Mouse (Mus musculus) R1 (cell line): ENCODE results near the gene Mertk.

ENCODE experiments used
- DNase-seq: peaks from one replicate; pipeline ENCODE4 v3.0.0-alpha.2; 2018; ENCODE audit warnings: low read depth, low spot score

Mertk gene

DNA sequence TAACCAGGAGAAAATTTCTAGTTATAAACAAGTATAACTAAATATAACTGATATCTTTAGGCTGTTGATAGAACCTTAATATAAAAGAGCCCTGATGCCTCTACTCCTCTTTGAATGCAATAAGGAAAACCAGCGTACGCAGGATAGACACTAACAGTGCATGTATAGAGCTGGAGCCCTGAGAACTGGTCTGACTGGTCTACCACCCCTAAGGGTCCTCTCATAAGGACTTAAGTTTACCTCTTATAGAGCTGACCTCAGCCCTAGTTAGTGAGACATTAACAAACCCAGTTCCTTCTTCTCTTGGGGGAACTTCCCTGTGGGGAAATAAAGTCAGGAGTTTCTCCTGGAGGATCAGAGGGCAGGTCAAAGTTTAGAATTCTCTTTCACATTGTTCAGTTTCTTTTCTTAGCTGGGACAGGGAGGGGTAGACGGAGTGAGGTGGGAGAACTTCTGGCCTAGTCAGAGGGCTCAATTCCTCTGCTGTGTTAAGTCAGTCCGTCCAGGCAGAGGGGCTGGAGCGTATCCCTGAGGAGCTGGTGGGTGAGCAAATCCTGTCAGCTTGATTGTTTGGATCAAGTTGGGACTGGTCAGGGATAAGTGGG lies 23.5 kb downstream of the Mertk start:
- DNase-seq: no peak

DNA sequence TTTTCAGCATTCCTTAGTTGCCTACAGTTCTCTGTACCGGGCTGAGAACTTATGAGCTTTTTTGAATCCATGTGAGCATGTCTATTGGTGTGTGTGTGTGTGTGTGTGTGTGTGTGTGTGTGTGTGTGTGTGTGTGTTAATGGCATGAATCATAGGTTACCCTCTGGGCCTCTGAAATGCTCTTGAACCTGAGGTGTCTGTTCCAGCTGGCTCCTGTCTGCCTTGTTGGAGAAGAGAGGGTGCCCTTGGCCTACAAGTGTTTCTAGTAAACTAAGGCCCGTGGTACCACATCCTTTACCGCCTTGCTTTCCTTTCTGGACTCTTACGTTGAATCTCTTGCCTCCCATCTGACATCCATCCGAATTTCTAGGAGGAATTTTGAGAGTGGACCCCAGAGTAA lies 27.3 kb downstream of the Mertk start:
- no peak for DNase-seq

DNA sequence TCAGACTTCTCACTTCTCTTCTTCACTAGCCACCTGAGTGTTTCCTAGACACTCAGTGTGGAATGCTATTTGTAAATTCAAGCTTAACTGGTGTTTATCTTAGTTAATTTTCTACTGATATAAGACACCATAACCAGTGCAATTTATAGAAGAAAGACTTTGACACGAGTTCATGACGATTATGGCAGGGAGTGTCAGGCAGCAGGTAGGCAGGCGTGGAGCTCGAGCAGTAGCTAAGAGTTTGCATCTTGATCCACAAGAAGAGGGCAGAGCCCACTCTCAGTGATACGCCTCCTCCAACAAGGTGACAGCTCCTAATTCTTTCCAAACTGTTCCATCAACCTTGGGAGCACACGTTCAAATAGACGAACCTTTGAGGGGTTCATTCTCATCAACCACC lies 27.9 kb downstream of the Mertk start:
- no peak for DNase-seq

DNA sequence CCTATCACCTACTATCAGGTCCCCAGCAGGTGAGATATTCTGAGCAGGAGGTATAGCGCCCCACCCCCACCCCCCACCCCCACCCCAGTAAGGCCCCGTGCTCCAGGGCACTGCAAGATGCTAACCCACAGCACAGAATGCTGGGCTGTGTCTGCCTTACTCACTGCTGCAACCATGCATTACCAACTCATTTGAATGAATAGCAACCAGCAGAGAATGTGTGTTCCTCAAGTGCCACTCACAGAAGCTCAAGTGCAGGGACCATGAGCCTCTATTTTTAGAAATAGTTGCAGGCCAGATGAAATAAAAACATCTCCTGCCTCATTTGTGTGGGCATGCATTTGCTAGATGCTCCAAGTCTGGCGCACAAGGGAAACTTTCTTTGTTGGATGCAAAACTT lies 28.8 kb downstream of the Mertk start:
- DNase-seq: no peak

DNA sequence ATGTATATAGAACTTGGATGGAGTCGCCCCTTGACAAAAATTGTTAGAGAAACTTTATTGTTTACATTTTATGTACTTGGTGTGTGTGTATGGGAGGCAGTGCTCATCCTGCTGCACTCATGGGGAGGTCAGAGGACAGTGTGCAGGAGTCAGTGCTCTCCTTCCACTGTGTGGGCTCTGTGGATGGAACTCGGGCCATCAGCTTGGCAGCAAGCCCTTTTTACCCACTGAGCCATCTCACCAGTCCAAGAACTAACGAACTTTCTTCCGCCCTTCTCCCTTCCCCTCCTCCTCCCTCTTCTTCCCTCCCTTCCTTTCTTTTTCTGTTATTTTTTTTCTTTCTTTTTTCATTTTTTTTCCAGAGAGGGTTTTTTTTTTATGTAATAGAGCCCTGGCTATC lies 29.3 kb downstream of the Mertk start:
- no peak for DNase-seq

DNA sequence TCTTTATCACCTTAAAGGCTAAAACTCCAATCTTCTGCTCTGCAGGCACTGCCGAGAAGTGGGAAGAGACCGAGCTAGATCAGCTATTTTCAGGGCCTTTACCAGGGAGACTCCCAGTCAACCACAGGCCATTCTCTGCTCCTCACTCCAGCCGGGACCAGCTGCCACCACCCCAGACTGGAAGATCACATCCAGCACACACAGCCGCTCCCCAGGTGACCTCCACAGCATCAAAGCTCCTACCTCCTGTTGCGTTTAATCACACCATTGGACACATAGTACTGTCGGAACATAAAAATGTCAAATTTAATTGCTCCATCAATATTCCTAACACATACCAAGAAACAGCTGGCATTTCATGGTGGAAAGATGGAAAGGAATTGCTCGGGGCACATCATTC lies 30.4 kb downstream of the Mertk start:
- no peak for DNase-seq

DNA sequence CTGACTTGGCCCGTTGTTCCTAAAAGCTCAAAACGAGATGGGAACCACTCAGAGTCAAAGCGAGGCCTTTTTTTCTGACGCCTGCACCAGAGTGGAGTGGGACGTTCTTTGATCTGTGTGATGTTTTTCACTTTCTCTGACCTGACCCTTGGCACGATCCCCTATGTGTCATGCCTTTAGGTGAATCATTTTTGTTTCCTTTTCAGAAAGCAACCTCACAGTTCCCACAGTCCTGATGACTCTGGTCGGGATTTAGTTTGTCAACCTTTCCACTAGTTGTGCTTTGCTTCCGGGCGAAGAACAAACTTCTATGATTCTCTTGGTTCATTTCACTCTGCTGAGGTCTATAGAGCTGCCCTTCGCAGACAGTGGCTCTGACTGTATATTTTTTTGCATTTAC lies 32.8 kb downstream of the Mertk start:
- DNase-seq: no peak

DNA sequence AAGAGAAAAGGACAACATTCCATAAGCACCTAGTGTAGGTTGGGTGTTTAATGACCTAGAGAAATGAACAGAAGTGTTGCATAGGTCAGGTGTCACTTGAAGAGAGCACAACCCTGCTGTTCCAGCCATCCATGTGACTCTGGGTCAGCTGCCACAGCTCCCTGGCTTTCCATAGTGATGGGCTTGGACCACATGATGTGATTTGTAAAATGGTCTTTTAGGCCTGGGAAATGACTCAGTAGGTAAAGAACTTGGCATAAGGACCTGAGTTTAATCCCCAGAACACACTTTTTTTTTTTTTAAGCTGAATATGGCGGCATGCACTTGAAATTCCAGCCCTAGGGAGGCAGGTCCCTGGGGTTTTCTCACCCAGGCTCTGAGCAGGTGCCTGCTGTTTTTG lies 33.2 kb downstream of the Mertk start:
- DNase-seq: no peak

DNA sequence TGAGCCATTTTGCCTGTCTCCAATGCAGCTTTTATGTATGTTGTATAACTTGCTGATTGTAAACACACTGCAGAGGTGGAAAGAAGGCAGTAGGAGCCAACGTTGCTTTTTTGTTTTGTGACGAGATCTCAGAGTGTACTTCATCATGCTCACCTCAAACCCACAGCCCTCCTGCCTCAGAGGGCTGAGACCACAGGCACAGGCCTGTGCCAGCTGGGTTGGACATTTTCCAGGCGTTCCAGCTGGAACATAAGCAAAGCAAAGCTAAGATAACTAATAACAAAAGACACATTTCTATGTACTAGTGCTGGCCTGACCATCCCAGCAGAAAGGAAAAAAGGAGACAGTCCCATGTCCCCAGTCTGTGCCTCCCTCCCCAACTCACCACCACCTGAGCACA lies 36.3 kb downstream of the Mertk start:
- no peak for DNase-seq

DNA sequence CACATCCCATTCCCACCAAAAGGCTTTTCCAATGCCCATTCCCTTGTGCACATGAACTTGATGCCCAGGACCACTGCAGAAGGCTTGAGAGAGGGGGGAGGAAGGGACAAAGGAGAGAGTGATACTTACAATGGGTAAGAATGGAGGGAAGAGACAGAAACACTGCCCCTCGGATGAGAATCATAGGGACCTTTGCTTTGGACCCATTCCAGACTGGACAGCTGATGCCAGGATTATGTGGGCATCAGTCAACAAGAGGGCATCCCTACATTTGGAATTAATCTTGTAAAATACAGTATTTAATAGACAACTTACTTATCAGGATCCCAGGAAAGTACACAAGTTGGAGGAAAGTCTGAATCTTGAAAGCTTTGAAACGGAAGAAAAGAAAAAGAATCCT lies 38.3 kb downstream of the Mertk start:
- no peak for DNase-seq

DNA sequence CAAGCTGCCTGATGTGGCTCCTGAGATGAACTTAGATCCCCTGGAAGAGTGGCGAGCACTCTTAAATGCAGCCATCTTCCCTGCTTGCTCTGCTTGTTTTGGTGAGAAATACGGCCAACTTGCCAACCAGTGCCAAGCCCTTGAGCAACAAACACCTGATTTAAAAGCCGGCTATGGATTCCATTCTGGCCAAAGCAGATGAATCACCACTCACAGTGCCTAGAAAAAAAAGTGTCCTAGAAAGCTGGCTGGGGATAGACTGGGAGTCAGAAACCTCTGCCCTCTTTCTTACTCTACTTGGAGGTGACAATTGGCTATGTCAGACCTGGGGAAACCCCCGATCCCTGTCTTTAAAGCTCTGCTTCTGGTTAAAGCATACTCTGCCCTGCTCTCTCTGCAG lies 39.0 kb downstream of the Mertk start:
- DNase-seq: no peak

DNA sequence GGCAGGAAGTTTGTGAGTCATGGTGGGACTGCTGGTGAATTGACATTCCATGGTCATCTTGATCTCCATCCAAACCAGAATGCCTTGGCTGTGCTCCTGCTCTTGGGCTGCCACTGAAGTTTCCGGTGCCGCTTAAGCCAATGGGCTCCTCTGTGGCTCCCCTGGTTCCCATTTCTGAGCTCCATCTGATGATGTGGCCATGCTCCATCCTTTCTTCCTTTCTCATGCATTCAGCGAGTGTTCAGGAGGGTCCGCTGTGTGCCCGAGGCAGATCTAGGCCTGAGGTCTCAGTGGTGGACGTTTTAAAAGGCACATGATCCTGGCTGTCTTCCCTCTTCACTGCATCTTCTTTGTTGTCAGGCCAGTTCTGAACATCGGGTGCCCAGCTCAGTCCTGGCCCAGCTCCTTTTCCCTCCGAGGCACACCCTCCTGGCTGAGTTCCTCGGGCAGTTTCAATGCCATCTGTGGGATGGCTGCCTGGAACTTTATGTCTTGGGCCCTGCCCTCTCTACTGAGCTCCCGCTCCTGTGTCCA lies 40.0 kb downstream of the Mertk start:
- no peak for DNase-seq

DNA sequence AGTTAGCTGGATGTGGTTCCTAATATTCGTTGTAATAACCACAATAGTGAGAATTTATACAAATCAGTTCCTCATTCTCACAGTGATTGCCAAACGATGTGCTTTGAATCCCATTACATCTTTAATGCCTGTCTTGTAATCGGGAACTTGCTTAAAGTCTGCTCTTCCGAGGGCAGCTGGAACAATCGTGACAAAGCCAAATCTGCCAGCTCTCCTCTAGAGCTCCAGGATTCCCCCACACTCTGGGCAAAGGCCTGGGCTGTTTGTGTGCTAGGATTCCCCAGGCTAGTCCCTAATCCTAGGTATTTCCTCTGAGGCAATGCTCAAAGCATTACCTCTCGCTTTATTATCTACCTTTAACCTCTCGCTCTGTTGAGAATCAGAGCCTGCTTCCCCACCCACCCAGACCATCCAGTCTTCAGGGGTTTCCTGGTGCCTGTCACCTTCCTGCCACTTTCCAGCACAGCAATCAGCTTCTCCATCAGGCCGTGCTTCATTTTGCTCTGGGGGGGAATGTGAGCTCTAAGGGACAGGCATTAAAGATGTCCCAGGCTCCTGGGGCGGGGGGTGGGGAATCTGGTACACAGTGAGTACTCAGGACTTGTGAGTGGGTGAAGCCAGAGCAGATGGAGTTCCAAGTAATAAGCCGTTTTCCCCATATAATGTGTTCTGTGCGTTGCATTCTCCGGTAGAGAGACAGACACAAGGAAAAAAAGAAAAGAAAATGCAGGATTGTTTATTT lies 47.3 kb downstream of the Mertk start:
- no peak for DNase-seq

DNA sequence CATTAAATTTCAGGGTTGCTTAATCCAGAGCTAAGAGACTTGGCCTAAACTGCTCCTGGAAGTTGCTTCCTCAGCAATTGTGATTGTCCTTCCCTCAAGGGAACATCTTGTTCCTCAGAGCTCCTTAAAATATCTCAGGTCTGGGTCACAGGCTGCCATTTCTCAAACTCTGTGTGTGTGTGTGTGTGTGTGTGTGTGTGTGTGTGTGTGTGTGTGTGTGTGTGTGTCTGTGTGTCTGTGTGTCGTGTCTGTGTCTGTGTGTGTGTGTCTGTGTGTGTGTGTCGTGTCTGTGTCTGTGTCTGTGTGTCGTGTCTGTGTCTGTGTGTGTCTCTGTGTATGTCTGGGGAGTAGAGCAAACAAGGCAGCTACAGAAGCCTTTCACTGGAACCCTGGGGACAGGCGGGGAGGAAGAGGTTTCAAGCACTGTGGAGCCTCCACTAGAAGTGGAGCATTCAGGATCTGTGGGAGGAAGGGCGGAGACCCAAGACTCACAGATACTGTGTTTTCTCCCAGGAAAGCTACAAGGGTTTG lies 47.9 kb downstream of the Mertk start:
- DNase-seq: no peak

DNA sequence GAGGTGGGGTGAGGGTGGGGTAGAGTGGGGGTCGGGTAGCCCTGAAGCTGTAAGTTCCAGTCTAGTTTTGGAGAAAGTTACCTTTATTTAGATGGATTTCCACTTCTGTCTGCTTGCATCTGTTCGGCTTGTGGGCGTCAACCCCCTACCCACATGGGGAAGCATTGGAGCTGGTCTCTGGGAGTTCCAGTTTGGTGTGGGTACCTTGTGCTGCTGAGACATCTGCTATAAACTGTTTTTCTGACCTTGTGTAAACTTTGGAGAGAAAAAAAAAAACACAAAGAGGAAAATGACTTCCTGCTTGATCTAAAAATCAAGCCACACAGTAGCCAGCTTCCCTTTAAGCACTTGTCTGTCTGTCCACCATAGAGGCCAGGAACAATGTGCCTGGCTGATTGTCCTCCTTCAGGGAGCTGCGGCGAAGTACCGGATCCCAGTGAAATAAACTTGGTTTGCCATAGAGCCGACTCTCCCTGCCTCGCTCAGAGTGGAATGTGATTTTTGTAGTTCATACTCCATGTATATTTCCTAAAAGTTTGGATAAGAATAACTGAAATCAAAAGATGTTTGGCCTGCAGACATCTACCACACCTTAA lies 48.8 kb downstream of the Mertk start:
- no peak for DNase-seq

DNA sequence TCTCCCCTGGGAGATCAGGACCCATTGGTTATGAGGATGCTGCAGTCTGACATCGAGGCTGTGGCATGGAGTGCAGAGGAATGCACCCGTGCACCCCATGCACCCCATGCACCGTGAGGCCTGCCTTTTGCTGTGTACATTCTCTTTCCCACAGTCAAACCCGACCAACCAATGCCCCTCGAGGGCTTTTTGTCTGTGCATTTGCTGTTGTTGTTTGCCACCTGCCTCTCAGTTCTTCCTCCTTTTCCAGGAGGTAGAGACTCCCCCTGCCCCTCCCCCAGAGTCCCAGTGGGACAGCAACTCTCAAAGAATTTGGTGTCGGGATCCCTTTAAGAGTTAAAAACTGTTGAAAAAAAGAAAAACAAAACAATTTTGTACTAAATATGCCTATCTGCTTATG lies 49.4 kb downstream of the Mertk start:
- no peak for DNase-seq

DNA sequence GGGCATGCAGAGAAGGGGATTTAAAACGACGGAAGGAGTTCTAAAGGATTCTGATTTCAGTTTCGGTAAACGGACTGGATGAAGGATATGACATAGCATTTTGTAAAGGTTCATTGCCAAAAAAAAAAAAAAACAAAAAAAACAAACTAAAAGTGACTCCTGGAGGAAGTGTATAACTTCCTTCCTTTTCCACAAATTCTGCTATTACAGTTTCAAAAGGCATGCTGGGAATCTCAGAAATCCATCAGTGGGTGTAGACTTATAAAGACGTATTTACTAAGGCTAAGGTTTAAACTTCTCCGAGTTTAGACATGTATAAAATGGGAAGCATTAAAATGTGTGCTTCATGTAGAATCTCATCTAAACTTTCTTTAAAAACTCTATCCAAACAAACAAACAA lies 52.3 kb downstream of the Mertk start:
- DNase-seq: no peak

DNA sequence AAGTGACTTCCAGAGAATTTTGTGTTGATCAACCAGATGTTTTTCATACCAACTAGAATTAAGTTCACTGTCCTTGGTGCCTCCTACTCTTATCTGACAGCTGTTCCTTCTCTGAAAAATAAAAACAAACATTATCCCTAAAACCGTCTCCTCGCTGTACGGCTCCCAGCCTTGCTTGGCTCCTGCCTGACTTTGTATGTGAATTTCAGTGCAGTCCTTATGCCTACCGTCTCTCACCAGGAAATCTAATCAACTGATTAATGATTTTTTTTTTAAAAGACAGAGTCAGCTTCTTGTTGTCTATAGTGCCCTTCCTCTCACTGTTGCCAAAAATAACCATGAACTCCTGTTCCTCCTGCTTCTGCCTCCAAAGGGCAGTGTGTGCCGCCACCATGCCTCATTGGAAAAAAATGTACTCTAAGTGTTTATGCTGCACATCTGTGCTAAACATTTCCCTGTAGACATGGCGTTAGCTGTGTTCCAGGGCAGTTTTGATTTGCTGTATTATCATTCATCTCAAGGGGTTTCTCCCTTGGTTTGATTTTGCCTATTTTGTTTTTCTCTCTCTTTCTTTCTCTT lies 54.6 kb downstream of the Mertk start:
- DNase-seq: no peak

DNA sequence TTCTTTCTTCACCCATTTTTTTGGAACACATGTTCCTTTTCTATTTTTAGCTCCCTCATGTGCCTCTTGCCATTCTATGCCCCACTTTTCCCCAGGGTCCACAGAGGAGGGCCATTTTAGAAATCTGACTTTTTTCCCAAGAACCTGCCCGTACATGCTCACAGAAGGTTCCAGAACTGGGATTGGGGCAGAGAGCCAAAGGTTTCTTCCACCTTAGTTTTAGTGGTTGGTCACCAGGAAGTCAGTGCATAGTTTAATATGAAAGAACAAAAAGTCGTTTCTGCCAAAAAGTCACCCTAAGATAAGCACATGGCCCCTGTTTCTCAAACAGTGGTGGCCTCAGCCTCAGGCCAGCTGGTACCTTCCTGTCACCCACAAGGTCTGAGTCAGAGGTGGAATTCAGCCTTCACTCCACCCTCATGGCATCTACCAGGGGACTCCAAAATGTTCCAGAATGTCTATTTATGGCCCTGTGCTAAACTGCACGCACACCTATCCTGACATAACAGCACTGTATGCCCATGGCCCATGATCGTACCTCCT lies 56.5 kb downstream of the Mertk start:
- DNase-seq: no peak

DNA sequence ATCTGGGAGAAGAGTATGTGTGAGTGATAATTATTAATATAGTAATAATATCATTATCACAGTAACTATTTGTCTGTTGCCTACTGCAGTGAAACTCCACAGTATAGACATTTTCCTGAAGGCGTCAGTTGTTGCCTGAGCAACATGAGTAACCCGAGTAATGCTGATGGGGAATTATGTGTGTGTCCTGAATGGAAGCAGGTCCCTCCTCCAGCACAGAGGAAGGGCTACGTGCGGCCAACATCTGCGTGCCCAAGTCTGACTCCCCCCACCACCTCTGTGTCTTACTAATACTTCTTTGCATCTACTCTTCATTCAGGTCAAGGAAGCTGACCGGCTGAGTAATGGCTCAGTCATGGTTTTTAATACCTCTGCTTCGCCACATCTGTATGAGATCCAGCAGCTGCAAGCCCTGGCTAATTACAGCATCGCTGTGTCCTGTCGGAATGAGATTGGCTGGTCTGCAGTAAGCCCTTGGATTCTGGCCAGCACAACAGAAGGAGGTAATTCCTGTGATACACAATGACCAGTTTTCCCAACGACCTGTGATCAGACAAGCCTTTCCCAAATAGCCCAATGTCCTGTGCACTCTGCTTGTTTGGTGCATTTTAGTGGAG lies 60.1 kb downstream of the Mertk start:
- DNase-seq: no peak

DNA sequence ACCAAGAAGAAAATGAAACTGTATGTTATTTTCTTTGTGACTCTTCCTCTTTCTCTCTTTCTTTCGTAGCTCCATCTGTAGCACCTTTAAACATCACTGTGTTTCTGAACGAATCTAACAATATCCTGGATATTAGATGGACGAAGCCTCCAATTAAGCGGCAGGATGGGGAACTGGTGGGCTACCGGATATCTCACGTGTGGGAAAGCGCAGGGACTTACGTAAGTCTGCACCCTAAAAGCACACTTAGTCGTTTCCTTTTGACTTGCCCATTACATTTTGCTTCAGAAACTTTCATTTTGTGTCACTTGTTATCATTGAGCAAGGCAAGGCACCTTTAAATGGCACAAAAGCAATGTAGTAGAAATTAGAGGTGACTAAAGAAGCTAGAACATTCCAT lies 63.3 kb downstream of the Mertk start:
- DNase-seq: no peak

DNA sequence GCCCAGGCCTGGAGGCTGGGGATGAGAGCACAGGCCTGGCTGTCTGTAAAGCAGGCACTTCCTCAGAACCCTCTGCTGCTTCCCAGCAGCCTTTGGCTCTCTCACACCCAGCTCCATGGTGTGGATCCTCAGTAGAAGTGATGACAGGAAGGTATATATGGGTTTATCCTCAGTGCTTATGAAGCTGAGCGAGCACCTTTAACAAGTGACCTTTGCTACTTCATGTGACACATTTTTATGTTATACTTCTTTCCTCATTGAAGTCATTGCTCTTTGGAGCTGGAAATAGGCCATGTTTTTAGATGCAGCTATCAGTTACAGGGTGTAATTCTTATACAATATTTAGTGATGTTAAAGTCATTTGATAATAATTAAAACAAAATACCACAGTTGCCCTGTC lies 67.0 kb downstream of the Mertk start:
- no peak for DNase-seq
